Mouse (Mus musculus) lung, postnatal 14 days (tissue): ENCODE data around the gene Gpr180.
"Not testable (repeated sequence)": the region's sequence is repeated elsewhere in the genome, so short reads cannot be mapped to it uniquely, and the experiment has no call there.

Experiments
- DNase-seq: peaks from one replicate; pipeline ENCODE4 v3.0.0; 2021

The Gpr180 gene

DNA sequence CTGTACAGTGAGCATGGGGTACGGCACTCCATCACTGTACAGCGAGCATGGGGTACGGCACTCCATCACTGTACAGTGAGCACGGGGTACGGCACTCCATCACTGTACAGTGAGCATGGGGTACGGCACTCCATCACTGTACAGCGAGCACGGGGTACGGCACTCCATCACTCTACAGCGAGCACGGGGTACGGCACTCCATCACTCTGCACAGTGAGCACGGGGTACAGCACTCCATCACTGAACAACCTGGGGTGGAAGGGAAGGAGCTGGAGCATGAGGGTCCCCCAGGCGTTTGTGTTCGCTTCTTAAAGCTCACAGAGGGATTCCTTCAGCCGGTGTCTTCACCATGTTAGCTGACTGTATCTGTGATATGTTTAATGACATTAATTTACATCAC lies 19.1 kb downstream of the Gpr180 start:
- DNase-seq: not testable (repeated sequence)

DNA sequence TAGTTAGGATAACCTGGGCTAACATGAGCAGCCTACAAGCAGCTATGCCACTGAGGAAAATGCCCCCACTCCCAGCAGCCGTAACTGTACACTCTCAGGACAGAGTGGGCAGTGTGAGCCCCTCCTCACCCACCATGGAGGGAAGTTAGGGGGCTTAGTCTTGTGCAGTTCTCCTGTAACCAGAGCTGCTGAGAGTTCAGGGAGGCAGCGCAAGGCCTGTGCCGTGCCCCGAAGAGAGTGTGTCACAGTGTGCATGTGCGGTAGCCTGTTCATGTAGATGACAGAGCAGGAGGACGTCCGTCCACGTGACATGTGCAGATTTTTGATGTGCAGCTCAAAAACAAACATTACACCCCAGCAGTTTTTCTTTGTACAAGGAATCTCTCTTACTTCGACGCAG lies 19.8 kb downstream of the Gpr180 start:
- no peak for DNase-seq

GRCm38 (mm10) chr14:118157146-118157545 lies 20.2 kb downstream of the Gpr180 start:
- DNase-seq: peak; percentile 56

- no peak for DNase-seq
Measured at GRCm38 (mm10) chr14:118161751-118162150, 24.8 kb downstream of the Gpr180 start.

- DNase-seq: no peak
Measured at GRCm38 (mm10) chr14:118162640-118163039, 25.7 kb downstream of the Gpr180 start.

DNA sequence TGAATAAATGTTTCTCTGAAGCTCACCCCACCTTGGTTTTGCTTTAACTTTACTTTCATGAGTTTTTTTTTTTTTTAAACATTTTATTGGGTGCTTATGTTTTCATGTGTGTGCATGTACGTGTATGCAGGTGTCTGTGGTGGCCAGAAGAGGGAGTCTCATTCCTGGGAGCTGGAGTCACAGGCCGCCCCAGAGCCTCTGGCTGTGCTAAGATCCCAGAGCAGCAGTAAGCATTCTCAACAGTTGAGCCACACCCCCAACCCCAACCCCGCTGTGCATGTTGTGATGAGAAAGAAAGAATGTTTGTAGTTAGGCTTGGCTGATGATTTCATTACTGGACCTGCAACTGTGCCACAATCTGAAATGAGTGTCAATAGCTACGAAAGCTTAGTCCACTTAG lies 31.8 kb downstream of the Gpr180 start:
- DNase-seq: no peak

GRCm38 (mm10) chr14:118173590-118174203 lies 36.7 kb downstream of the Gpr180 start:
- DNase-seq: no peak

GRCm38 (mm10) chr14:118175071-118175693 lies 38.2 kb downstream of the Gpr180 start:
- DNase-seq: no peak

- DNase-seq: no peak
Measured at GRCm38 (mm10) chr14:118175694-118176085, 38.7 kb downstream of the Gpr180 start.

DNA sequence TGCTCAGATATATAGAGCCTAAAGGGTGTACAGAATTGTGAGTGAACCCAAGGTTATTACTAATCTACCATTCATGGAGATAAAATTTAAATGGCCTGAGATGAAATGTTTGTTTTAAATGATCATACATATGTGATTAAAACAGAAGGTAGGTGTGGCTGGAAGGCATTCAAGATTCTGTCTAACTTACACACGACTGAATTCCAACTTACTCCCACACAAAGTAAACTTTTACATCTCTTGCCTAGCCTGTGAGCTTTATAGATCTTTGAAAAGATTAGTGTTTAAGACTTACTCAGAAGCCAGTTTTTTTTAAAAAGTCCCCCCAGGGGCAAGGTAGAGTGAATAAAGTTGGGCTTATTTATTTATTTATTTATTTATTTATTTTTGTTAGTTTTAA lies 42.3 kb downstream of the Gpr180 start:
- DNase-seq: no peak

GRCm38 (mm10) chr14:118179701-118180100 lies 42.7 kb downstream of the Gpr180 start:
- DNase-seq: no peak

DNA sequence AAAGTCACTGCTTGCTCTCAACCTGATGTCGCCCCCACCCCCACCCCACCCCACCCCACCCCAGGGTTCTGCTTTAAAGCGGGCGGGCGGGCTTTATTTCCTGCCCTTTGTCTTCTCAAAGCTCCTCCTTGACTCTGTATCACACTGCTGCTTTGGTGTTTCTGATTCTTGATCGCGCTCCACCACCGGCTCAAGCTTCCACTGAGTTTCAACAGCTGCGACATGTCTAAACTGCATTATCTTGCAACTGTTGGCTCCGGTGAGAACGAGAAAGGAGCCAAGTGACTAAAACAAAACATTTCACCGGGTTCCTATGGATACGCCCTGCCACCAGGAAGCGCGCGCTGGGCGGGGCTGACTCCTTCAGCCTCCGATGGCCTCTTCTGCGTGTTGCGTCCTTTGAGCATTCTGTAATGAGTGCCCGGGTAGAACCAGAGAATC lies 43.2 kb downstream of the Gpr180 start:
- DNase-seq: peak; percentile 71

- peak; percentile 42 for DNase-seq
Measured at GRCm38 (mm10) chr14:118180711-118181177, 43.8 kb downstream of the Gpr180 start.

GRCm38 (mm10) chr14:118191442-118191841 lies 54.5 kb downstream of the Gpr180 start:
- no peak for DNase-seq

DNA sequence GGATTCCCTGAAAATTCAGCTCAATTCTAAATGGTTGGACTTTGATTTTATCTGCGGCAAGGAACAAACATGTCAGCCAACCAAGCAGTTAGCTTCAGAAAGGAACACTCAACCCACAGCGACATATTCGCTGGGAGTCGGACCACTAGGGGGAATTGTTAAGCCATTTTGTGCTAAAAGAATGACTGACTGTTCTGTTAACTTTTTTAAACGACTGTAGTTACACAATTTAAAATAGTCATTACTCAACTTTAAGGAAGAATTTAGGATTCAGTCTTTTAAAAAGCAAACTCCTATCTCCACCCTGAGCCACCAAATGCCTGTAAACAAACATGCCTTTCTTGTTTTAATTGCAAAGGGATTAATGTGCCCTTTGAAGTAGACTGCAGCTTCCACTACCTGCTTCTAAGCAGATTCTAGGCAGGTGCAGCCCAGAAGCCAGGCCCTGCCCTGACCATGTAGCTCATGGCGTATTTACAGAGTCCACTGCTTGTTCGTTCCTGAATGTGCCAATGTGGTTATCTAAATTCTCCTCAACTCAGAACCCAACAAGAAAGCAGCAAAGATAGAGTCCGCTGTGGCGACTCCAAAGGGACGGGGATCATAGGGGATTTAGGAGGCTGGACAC lies 56.2 kb downstream of the Gpr180 start:
- DNase-seq: no peak

DNA sequence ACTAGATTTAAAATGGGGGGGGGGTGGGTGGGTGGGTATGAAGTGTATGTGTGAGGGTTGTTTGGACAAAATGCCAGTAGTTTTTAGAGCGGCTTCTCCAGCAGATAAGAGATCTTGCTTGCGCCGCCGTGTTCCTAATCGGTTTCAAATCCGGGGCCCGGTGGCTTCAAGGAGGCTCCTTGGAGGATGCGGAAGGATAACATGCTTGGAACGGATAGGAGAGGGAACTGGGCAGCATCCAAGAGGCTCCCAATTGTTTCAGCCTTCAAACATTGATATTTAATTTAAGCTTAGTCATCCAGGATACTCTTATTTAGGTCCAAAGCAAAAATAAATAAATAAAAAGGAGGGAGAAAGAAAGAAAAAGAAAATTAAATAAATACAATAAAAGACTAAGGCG lies 56.7 kb downstream of the Gpr180 start:
- no peak for DNase-seq

GRCm38 (mm10) chr14:118194219-118194914 lies 57.4 kb downstream of the Gpr180 start:
- DNase-seq: no peak

GRCm38 (mm10) chr14:118197063-118197462 lies 60.1 kb downstream of the Gpr180 start:
- no peak for DNase-seq

DNA sequence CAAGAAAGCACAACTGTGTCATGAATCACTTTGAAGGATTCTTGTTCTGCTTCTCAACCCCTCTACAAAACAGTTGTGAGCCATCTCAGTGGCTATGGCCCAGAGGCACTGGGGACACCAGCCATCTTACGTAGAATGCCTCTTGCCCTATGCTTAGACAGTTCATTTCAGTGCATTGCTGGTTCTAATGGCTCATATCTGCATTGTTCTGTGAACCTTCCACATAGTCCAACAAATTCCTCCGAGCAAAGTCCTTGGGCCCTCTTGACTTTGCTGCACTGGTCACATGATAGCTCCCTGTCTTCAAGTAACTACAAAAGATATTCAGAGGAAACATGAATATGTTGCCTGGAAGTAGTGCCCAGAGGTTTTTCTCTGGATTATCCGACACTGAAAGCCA lies 63.8 kb downstream of the Gpr180 start:
- DNase-seq: no peak

DNA sequence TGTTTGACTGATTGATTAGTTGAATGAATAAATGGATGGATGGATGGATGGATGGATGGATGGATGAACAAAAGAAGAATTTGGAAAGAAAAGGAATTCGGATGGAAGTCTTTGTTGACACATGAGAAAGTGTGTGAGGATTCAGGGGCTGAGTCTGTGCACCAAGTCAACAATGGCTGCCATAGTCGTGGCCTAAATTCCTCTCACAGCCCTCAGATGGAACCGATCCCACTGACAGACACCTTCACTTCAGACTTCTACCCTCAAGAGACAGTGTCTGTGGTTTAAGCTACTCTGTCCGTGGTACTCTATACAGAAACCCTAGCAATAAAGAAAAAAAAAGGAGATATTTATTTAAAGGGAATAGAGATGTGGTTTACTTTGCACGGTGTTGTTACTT lies 65.0 kb downstream of the Gpr180 start:
- no peak for DNase-seq

- no peak for DNase-seq
Measured at GRCm38 (mm10) chr14:118203031-118203430, 66.1 kb downstream of the Gpr180 start.

DNA sequence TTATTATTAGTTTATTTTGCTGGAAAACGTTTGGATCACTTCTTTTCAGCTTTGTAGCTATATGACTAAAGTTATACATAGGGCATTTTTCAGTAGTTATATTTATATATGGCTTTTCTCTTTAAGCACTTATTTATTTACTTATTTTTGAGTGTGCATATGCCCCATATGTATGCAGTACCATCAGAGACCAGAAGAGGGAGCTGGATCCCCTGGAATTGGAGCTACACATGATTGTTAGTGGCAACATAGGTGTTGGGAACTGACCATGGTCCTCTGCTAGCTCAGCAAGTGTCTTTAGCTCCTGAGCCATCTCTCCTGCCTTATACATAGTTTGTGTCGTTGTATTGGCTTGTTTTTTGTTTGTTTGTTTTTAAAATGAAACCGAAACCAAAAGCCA lies 70.4 kb downstream of the Gpr180 start:
- no peak for DNase-seq

DNA sequence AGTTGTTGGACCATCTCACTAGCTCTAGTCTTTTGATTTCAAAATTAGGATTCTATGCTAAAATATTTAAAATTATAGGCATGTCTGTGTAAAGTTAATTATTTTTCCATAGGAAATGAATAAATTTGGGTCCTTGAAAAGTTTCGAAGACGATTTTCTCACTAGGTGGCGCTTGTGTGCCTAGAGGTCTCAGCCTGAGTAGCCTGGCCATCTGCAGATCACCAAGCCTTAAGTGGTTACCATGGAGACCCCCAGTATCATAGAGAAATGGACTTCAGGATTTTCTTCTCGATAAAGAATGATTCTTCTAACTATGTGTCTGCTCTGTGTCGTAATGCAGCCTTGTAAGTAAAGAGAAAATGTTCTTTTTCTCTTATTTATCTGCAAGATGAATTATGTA lies 72.7 kb downstream of the Gpr180 start:
- peak; percentile 48 for DNase-seq
